Mouse (Mus musculus) intestine, postnatal 0 days (tissue): Measurements from ENCODE around the gene Adgre5. TPM values are rescaled to one million over a fixed set of nuclear protein-coding genes. Genes with fewer than 3 reads are reported as not detected.

Source experiments
- ATAC-seq: fragments of 200-750 bp; cut with Nextera tagmentation; 2 replicates; pipeline ENCODE4 v1.8.0; 2017; ENCODE audit warnings: mild to moderate bottlenecking, moderate TSS enrichment, moderate library complexity
- H3K27ac ChIP-seq: fragments of 300-500 bp; sonication (generic); 2 replicates; pipeline ENCODE4 v1.5.1; 2014; ENCODE audit warnings: mild to moderate bottlenecking, low read depth, low read length, moderate library complexity
- H3K27me3 ChIP-seq: fragments of 300-500 bp; sonication (generic); replicated peaks from 2 replicates; pipeline ENCODE4 v1.6.1; 2014; ENCODE audit warnings: low read length, mixed read lengths; ENCODE audit not compliant: control insufficient read depth, insufficient read depth
- H3K36me3 ChIP-seq: fragments of 300-500 bp; sonication (generic); 2 replicates; pipeline ENCODE4 v1.6.1; 2014; ENCODE audit warnings: mild to moderate bottlenecking, moderate library complexity; ENCODE audit not compliant: control insufficient read depth, insufficient read depth
- H3K4me1 ChIP-seq: fragments of 300-500 bp; sonication (generic); replicated peaks from 2 replicates; pipeline ENCODE4 v1.6.1; 2014; ENCODE audit warnings: antibody characterized with exemption, low read length, mixed read lengths; ENCODE audit not compliant: control insufficient read depth, insufficient read depth
- H3K4me2 ChIP-seq: fragments of 300-500 bp; sonication (generic); replicated peaks from 2 replicates; pipeline ENCODE4 v1.6.1; 2014; ENCODE audit warnings: low read depth, mild to moderate bottlenecking, moderate library complexity
- H3K4me3 ChIP-seq: fragments of 300-500 bp; sonication (generic); 2 replicates; pipeline ENCODE4 v1.5.1; 2014; ENCODE audit warnings: low read depth, low read length
- H3K9ac ChIP-seq: fragments of 300-500 bp; sonication (generic); 2 replicates; pipeline ENCODE4 v1.6.1; 2014; ENCODE audit warnings: mild to moderate bottlenecking, low read depth, low read length
- H3K9me3 ChIP-seq: fragments of 300-500 bp; sonication (generic); 2 replicates; pipeline ENCODE4 v1.6.1; 2016; ENCODE audit warnings: mixed run types; ENCODE audit not compliant: control insufficient read depth
- CTCF ChIP-seq: sonication (generic); IDR thresholded peaks from 2 replicates; pipeline ENCODE4 v1.5.1; 2016; ENCODE audit warnings: low read depth, mild to moderate bottlenecking, control low read depth, antibody characterized with exemption, moderate library complexity
- WGBS: fragments of 180-500 bp; shearing (Covaris S2); extraction: QIAGEN DNeasy Blood & Tissue Kit; methylation state at CpG from one replicate; pipeline ENCODE4 v1.1.7; 2014; 5-methylcytosine and 5-hydroxymethylcytosine counted together
- polyA plus RNA-seq: library from polyadenylated mRNA; unstranded; fragments of >200 nt; fragmentation: Nextera tagmentation; extraction: Ambion mirVana; gene quantifications from 2 replicates; pipeline ENCODE4 v1.2.1, GENCODE M21; 2015

The Adgre5 gene
- polyA plus RNA-seq, 1 experiment from 2014 or later = 17.2 TPM

DNA sequence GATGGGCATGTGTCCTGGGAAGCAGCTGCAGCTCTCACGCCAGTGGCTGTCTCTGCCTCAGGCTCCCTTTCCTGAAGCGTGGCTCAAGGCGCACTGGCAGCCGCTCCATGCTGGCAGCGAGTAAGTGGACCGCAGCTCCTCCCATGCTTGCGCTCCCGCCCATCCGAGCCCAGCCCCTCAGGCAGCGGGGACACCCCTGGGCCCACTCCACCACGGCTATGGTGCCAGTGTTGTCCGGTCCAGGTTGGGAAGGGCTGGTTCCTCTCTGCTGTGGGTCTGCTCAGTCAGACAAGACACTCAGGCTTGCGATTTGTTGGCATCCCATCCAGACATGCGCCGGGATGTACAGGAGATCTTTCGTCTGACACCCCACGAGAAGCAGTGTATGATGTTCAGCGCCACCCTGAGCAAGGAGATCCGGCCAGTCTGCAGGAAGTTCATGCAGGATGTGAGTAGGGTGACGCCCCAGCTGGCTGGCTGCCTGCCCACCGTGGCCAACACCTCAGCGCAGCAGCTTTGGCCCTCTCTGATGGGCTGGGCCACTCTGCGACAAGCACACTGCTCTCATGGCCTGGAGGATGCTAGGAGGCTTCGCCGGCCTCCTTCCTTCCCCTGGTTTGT is 19.6 kb downstream of the Adgre5 start:
- WGBS = 80% methylated on average over 25 of the region's 25 CpGs

DNA sequence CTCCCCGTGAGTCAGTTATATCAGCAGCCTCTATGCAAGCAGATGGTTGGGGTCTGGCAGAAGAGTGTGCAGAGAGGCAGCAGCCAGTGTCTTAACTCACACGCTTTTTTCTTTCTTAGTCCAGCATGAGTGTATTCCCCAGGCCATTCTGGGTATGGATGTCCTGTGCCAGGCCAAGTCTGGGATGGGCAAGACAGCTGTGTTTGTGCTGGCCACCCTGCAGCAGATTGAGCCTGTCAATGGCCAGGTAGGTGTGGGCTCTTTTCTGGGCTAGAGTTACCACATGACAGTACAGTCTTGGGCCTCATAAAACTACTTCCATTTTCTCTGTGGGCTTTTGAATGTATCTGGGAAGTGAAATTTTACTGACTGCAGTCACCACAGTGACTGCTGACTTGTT is 21.4 kb downstream of the Adgre5 start:
- H3K27me3 ChIP-seq = no peaks in the 10 kb centered on the region
- H3K9me3 ChIP-seq = no peaks in the 10 kb centered on the region
- peaks cover 55% of the 10 kb centered on the region for H3K36me3 ChIP-seq
- no peak overlapping the region for H3K4me2 ChIP-seq
- no peak for TF ChIP-seq CTCF
- no peaks in the 10 kb centered on the region for H3K4me1 ChIP-seq
- ATAC-seq = no peak
- H3K4me3 ChIP-seq = no peak overlapping the region
- 80% methylated on average over 2 of the region's 2 CpGs for WGBS
- no peak overlapping the region for H3K27ac ChIP-seq
- H3K9ac ChIP-seq = no peak overlapping the region

More for the DNA sequence above, 19.6 kb downstream of the Adgre5 start:
- ATAC-seq = no peak
- no peaks in the 10 kb centered on the region for H3K4me1 ChIP-seq
- H3K9me3 ChIP-seq = no peaks in the 10 kb centered on the region
- peaks cover 72% of the 10 kb centered on the region for H3K36me3 ChIP-seq
- H3K4me2 ChIP-seq = no peak overlapping the region
- no peaks in the 10 kb centered on the region for H3K27me3 ChIP-seq
- no peak overlapping the region for H3K9ac ChIP-seq
- H3K27ac ChIP-seq = no peak overlapping the region; the same call in 1 of the 2 replicates
- H3K4me3 ChIP-seq = no peak overlapping the region
- no peak for TF ChIP-seq CTCF

DNA sequence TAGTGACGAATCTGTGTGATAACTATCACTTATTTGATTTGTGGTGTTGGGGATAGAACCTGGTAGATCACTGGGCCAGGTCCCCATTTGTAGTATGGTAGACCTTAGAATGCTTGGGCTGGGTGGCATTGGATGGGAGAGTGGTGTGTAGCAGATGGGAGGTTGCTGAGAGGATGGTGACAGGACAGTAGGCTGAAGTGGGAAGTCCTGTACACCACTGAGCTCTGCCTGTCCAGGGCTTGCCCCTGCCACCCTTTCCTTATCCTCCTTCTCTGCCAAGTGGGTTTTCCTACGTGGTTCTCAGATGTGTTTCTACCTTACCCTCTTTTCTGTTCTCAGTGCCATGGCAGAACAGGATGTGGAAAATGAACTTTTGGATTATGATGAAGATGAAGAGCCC is 22.1 kb downstream of the Adgre5 start:
- Histone ChIP-seq H3K9me3 (no peaks in the 10 kb centered on the region), H3K36me3 (peaks cover 49% of the 10 kb centered on the region), H3K4me2 (no peak overlapping the region), H3K4me1 (no peaks in the 10 kb centered on the region), H3K4me3 (no peak overlapping the region), H3K9ac (no peak overlapping the region), H3K27me3 (no peaks in the 10 kb centered on the region), H3K27ac (no peak overlapping the region)
- WGBS = 83% methylated on average over 2 of the region's 2 CpGs
- ATAC-seq = no peak
- no peak for TF ChIP-seq CTCF

- TF ChIP-seq CTCF = no peak
- Histone ChIP-seq H3K36me3 (peaks cover 24% of the 10 kb centered on the region), H3K27ac (no peak overlapping the region), H3K9ac (no peak overlapping the region), H3K4me2 (peak overlapping the region; percentile 80), H3K27me3 (no peaks in the 10 kb centered on the region), H3K4me3 (no peak overlapping the region), H3K9me3 (no peaks in the 10 kb centered on the region), H3K4me1 (no peaks in the 10 kb centered on the region)
- 42% methylated on average over 2 of the region's 2 CpGs for WGBS
- no peak for ATAC-seq
Measured at GRCm38 (mm10) chr8:83716563-83716962, 24.6 kb downstream of the Adgre5 start.

GRCm38 (mm10) chr8:83715771-83716170 is 25.4 kb downstream of the Adgre5 start:
- H3K9me3 ChIP-seq = no peaks in the 10 kb centered on the region
- H3K9ac ChIP-seq = peak overlapping the region; percentile 76
- H3K36me3 ChIP-seq = peaks cover 16% of the 10 kb centered on the region
- H3K4me2 ChIP-seq = peak overlapping the region; percentile 80
- no peak for TF ChIP-seq CTCF
- peak overlapping the region; percentile 85; the same call in 1 of the 2 replicates for H3K27ac ChIP-seq
- WGBS = under 1% methylated on average over 17 of the region's 17 CpGs
- no peak for ATAC-seq
- H3K4me3 ChIP-seq = peak overlapping the region; percentile 93
- H3K27me3 ChIP-seq = no peaks in the 10 kb centered on the region
- H3K4me1 ChIP-seq = no peaks in the 10 kb centered on the region

DNA sequence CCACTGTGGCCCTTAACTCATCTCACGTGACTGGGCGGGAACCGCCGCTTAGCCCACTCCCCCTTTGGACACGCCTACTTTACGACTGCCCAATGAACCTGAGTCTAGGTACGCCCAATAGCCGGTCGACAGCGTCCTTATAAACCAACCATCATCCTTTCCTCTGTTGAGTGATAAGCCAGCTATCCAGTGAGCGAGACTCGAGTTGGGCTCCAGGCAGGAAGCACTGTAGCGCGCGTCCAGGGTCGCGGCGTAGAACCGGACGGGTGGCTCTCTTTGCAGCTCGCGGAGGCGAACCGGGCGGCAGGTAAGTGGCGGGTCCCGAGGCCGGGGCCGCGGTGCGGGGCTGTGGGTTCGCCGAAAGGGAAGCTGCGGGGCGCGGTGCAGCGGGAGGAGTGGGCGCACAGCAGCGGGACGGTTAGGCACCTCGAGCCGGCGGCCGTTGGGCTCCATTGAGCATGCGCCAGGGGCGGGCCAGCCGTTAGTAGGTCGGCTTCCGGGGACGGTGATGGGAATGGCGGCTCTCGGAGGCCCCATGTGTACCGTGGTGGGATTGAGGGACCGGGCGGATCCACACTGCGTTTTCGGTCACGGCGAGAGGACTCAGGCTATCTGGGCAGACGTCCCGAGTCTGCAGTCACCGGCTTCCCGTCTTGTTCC is 26.0 kb downstream of the Adgre5 start, which contains the start of gene Ddx39:
TSS of gene Ddx39 (plus strand) at position 147 of the 660 bp plus-strand sequence.
- TF ChIP-seq CTCF = peak; percentile 15
- peak within 1 kb of the TSS; percentile 85 for H3K27ac ChIP-seq
- no peaks in the 10 kb centered on the region for H3K9me3 ChIP-seq
- peaks cover 10% of the 10 kb centered on the region for H3K36me3 ChIP-seq
- ATAC-seq = peak; percentile 99
- peak within 1 kb of the TSS; percentile 93 for H3K4me3 ChIP-seq
- peak within 1 kb of the TSS; percentile 76 for H3K9ac ChIP-seq
- H3K27me3 ChIP-seq = no peaks in the 10 kb centered on the region
- under 1% methylated on average over 63 of the region's 63 CpGs for WGBS
- H3K4me2 ChIP-seq = peak within 1 kb of the TSS; percentile 80
- no peaks in the 10 kb centered on the region for H3K4me1 ChIP-seq
